Mouse (Mus musculus): ENCODE measurements around the gene Serinc5. TPM values are rescaled to one million over a fixed set of nuclear protein-coding genes. Genes with fewer than 3 reads are reported as not detected.

Serinc5 gene
- polyA plus RNA-seq, 1 experiment from 2014 or later: 14.7 TPM

- DNase-seq (ENCODE audit: low spot score): peak; percentile 68
- 77% methylated on average over 5 of the region's 5 CpGs for WGBS
- Histone ChIP-seq H3K9me3 (no peaks in the 10 kb centered on the region), H3K4me1 (no peaks in the 10 kb centered on the region), H3K36me3 (no peaks in the 10 kb centered on the region), H3K4me3 (no peak overlapping the region), H3K27me3 (ENCODE audit: insufficient read depth, poor library complexity, severe bottlenecking) (no peaks in the 10 kb centered on the region), H3K27ac (no peak overlapping the region)
Observed at GRCm38 (mm10) chr13:92722389-92722788, 111.5 kb downstream of the Serinc5 start.

- Histone ChIP-seq H3K4me1 (peaks cover 20% of the 10 kb centered on the region; the same call in 1 of the 2 replicates), H3K9me3 (no peaks in the 10 kb centered on the region), H3K36me3 (no peaks in the 10 kb centered on the region), H3K27ac (no peak overlapping the region), H3K27me3 (ENCODE audit: insufficient read depth, poor library complexity, severe bottlenecking) (peaks cover 10% of the 10 kb centered on the region; the same call in 1 of the 2 replicates), H3K4me3 (no peak overlapping the region)
- 48% methylated on average over 13 of the region's 13 CpGs for WGBS
- DNase-seq (ENCODE audit: low spot score): peak; percentile 57
Observed at GRCm38 (mm10) chr13:92729811-92730210, 118.9 kb downstream of the Serinc5 start.

- WGBS: 65% methylated on average over 6 of the region's 6 CpGs
- Histone ChIP-seq H3K27me3 (ENCODE audit: insufficient read depth, poor library complexity, severe bottlenecking) (peaks cover 10% of the 10 kb centered on the region; the same call in 1 of the 2 replicates), H3K36me3 (no peaks in the 10 kb centered on the region), H3K4me1 (peaks cover 26% of the 10 kb centered on the region), H3K4me3 (no peak overlapping the region), H3K27ac (no peak overlapping the region), H3K9me3 (no peaks in the 10 kb centered on the region)
- peak; percentile 46 for DNase-seq (ENCODE audit: low spot score)
Observed at GRCm38 (mm10) chr13:92731811-92732210, 120.9 kb downstream of the Serinc5 start.

GRCm38 (mm10) chr13:92732836-92733235 is 121.9 kb downstream of the Serinc5 start:
- peak; percentile 39 for DNase-seq (ENCODE audit: low spot score)
- 73% methylated on average over 5 of the region's 5 CpGs for WGBS
- H3K27ac ChIP-seq: no peak overlapping the region

GRCm38 (mm10) chr13:92733252-92733651 is 122.4 kb downstream of the Serinc5 start:
- Histone ChIP-seq H3K27ac (no peak overlapping the region), H3K4me1 (peaks cover 29% of the 10 kb centered on the region), H3K27me3 (ENCODE audit: insufficient read depth, poor library complexity, severe bottlenecking) (peaks cover 10% of the 10 kb centered on the region; the same call in 1 of the 2 replicates), H3K4me3 (no peak overlapping the region), H3K36me3 (no peaks in the 10 kb centered on the region), H3K9me3 (no peaks in the 10 kb centered on the region)
- WGBS: 34% methylated on average over 9 of the region's 9 CpGs
- peak; percentile 79 for DNase-seq (ENCODE audit: low spot score)

More at GRCm38 (mm10) chr13:92732836-92733235, 121.9 kb downstream of the Serinc5 start:
- Histone ChIP-seq H3K9me3 (no peaks in the 10 kb centered on the region), H3K36me3 (no peaks in the 10 kb centered on the region), H3K4me1 (peaks cover 29% of the 10 kb centered on the region), H3K27me3 (ENCODE audit: insufficient read depth, poor library complexity, severe bottlenecking) (peaks cover 10% of the 10 kb centered on the region; the same call in 1 of the 2 replicates), H3K4me3 (no peak overlapping the region)

- Histone ChIP-seq H3K9me3 (no peaks in the 10 kb centered on the region), H3K4me1 (peaks cover 29% of the 10 kb centered on the region), H3K27me3 (ENCODE audit: insufficient read depth, poor library complexity, severe bottlenecking) (peaks cover 10% of the 10 kb centered on the region; the same call in 1 of the 2 replicates), H3K27ac (no peak overlapping the region), H3K4me3 (no peak overlapping the region), H3K36me3 (no peaks in the 10 kb centered on the region)
- DNase-seq (ENCODE audit: low spot score): peak; percentile 63
- 86% methylated on average over 11 of the region's 11 CpGs for WGBS
Observed at GRCm38 (mm10) chr13:92733741-92734140, 122.8 kb downstream of the Serinc5 start.

- no peak overlapping the region for H3K4me3 ChIP-seq
- no peaks in the 10 kb centered on the region for H3K36me3 ChIP-seq
- no peaks in the 10 kb centered on the region for H3K9me3 ChIP-seq
- WGBS: 78% methylated on average over 1 of the region's 1 CpGs
- H3K27ac ChIP-seq: no peak overlapping the region
- DNase-seq (ENCODE audit: low spot score): no peak
- peaks cover 10% of the 10 kb centered on the region; the same call in 1 of the 2 replicates for H3K27me3 ChIP-seq (ENCODE audit: insufficient read depth, poor library complexity, severe bottlenecking)
- peaks cover 19% of the 10 kb centered on the region for H3K4me1 ChIP-seq
Observed at GRCm38 (mm10) chr13:92735693-92736092, 124.8 kb downstream of the Serinc5 start.

- peaks cover 19% of the 10 kb centered on the region for H3K4me1 ChIP-seq
- no peak overlapping the region for H3K27ac ChIP-seq
- H3K36me3 ChIP-seq: no peaks in the 10 kb centered on the region
- no peak overlapping the region for H3K4me3 ChIP-seq
- 53% methylated on average over 11 of the region's 11 CpGs for WGBS
- peak; percentile 74 for DNase-seq (ENCODE audit: low spot score)
- no peaks in the 10 kb centered on the region for H3K9me3 ChIP-seq
- peaks cover 10% of the 10 kb centered on the region; the same call in 1 of the 2 replicates for H3K27me3 ChIP-seq (ENCODE audit: insufficient read depth, poor library complexity, severe bottlenecking)
Observed at GRCm38 (mm10) chr13:92736516-92737300, 125.8 kb downstream of the Serinc5 start.

GRCm38 (mm10) chr13:92738821-92739220 is 127.9 kb downstream of the Serinc5 start:
- Histone ChIP-seq H3K9me3 (no peaks in the 10 kb centered on the region), H3K4me3 (no peak overlapping the region), H3K27me3 (ENCODE audit: insufficient read depth, poor library complexity, severe bottlenecking) (peaks cover 8% of the 10 kb centered on the region; the same call in 1 of the 2 replicates), H3K36me3 (no peaks in the 10 kb centered on the region), H3K27ac (no peak overlapping the region), H3K4me1 (peaks cover 16% of the 10 kb centered on the region)
- peak; percentile 43 for DNase-seq (ENCODE audit: low spot score)
- WGBS: 81% methylated on average over 3 of the region's 3 CpGs

GRCm38 (mm10) chr13:92739858-92740257 is 129.0 kb downstream of the Serinc5 start:
- H3K27me3 ChIP-seq (ENCODE audit: insufficient read depth, poor library complexity, severe bottlenecking): no peaks in the 10 kb centered on the region
- H3K27ac ChIP-seq: no peak overlapping the region
- no peak overlapping the region for H3K4me3 ChIP-seq
- peaks cover 16% of the 10 kb centered on the region for H3K4me1 ChIP-seq
- no peaks in the 10 kb centered on the region for H3K36me3 ChIP-seq
- 87% methylated on average over 3 of the region's 3 CpGs for WGBS
- H3K9me3 ChIP-seq: no peaks in the 10 kb centered on the region
- DNase-seq (ENCODE audit: low spot score): peak; percentile 52

- H3K27me3 ChIP-seq (ENCODE audit: insufficient read depth, poor library complexity, severe bottlenecking): no peaks in the 10 kb centered on the region
- no peak overlapping the region for H3K4me3 ChIP-seq
- peaks cover 16% of the 10 kb centered on the region for H3K4me1 ChIP-seq
- no peak overlapping the region for H3K27ac ChIP-seq
- no peaks in the 10 kb centered on the region for H3K9me3 ChIP-seq
- peak; percentile 67 for DNase-seq (ENCODE audit: low spot score)
- H3K36me3 ChIP-seq: no peaks in the 10 kb centered on the region
- 7% methylated on average over 2 of the region's 2 CpGs for WGBS
Observed at GRCm38 (mm10) chr13:92740671-92741270, 129.9 kb downstream of the Serinc5 start.

- no peak overlapping the region for H3K4me3 ChIP-seq
- no peak for DNase-seq (ENCODE audit: low spot score)
- no peaks in the 10 kb centered on the region for H3K9me3 ChIP-seq
- H3K27me3 ChIP-seq (ENCODE audit: insufficient read depth, poor library complexity, severe bottlenecking): no peaks in the 10 kb centered on the region
- H3K4me1 ChIP-seq: peaks cover 8% of the 10 kb centered on the region
- no peaks in the 10 kb centered on the region for H3K36me3 ChIP-seq
- H3K27ac ChIP-seq: 0 out of 2 replicates have a peak overlapping the region, but pooled peaks have one; percentile 10
- WGBS: 86% methylated on average over 4 of the region's 4 CpGs
Observed at GRCm38 (mm10) chr13:92742886-92743285, 132.0 kb downstream of the Serinc5 start.

- Histone ChIP-seq H3K4me3 (no peak overlapping the region), H3K36me3 (no peaks in the 10 kb centered on the region), H3K27ac (peak overlapping the region; percentile 10; the same call in 1 of the 2 replicates), H3K4me1 (peaks cover 8% of the 10 kb centered on the region), H3K27me3 (ENCODE audit: insufficient read depth, poor library complexity, severe bottlenecking) (no peaks in the 10 kb centered on the region), H3K9me3 (no peaks in the 10 kb centered on the region)
- DNase-seq (ENCODE audit: low spot score): peak; percentile 84
- WGBS: 53% methylated on average over 5 of the region's 5 CpGs
Observed at GRCm38 (mm10) chr13:92743337-92743736, 132.4 kb downstream of the Serinc5 start.

Measured in heart, embryonic 10.5 days (tissue).